Mouse (Mus musculus) ES-E14 (cell line): ENCODE measurements at regions not wholly inside any gene's neighbourhood (a gene's known extent, or its start where the extent isn't known, plus 50 kb on each side); places are given as distances from the start of the nearest gene placed in this dataset.

ENCODE experiments used
- DNase-seq: peaks from one replicate; pipeline ENCODE4 v3.0.0-alpha.2; 2013; ENCODE audit warnings: low read depth, low spot score
- H3K27ac ChIP-seq: 2 replicates; pipeline ENCODE4 v1.5.1; 2012; ENCODE audit warnings: low read depth, mild to moderate bottlenecking, low read length, moderate library complexity, mixed read lengths; ENCODE audit not compliant: poor library complexity, insufficient read depth, severe bottlenecking
- H3K36me3 ChIP-seq: 2 replicates; pipeline ENCODE4 v1.6.1; 2012; ENCODE audit warnings: mild to moderate bottlenecking, low read length, moderate library complexity, mixed read lengths; ENCODE audit not compliant: control insufficient read depth, poor library complexity, insufficient read depth, severe bottlenecking
- H3K4me1 ChIP-seq, 2 experiments: fragments of 150-350 bp in 1 of 2; sonication (generic) in 1 of 2; 2 replicates each; pipeline ENCODE4 v1.6.1; 2012; ENCODE audit warnings: low read length in 2 of 2, mild to moderate bottlenecking in 1 of 2, mixed read lengths in 1 of 2; ENCODE audit not compliant: control insufficient read depth in 2 of 2, insufficient read depth in 2 of 2, poor library complexity in 1 of 2
- H3K4me3 ChIP-seq, 2 experiments: fragments of 150-350 bp in 1 of 2; sonication (generic) in 1 of 2; 2 replicates each; pipeline ENCODE4 v1.5.1; 2012; ENCODE audit warnings: low read length in 2 of 2, low read depth in 1 of 2, mild to moderate bottlenecking in 1 of 2, mixed read lengths in 1 of 2; ENCODE audit not compliant: insufficient read depth in 1 of 2, poor library complexity in 1 of 2, severe bottlenecking in 1 of 2
- H3K9ac ChIP-seq: 2 replicates; pipeline ENCODE4 v1.6.1; 2012; ENCODE audit warnings: low read depth, mild to moderate bottlenecking, low read length, mixed read lengths; ENCODE audit not compliant: poor library complexity, insufficient read depth, severe bottlenecking
- H3K9me3 ChIP-seq: fragments of 150-350 bp; sonication (generic); 2 replicates; pipeline ENCODE4 v1.6.1; 2012; ENCODE audit warnings: low read depth, mild to moderate bottlenecking, low read length; ENCODE audit not compliant: control insufficient read depth, insufficient read depth
- CHD2 ChIP-seq: IDR thresholded peaks from 2 replicates; pipeline ENCODE4 v1.6.1; 2014; ENCODE audit warnings: mild to moderate bottlenecking, low read depth, low read length, inconsistent platforms
- HCFC1 ChIP-seq: IDR thresholded peaks from 2 replicates; pipeline ENCODE4 v1.6.1; 2012; ENCODE audit warnings: low read length, inconsistent platforms, borderline replicate concordance; ENCODE audit not compliant: insufficient read depth
- MAFK ChIP-seq: IDR thresholded peaks from 2 replicates; pipeline ENCODE4 v1.6.1; 2014; ENCODE audit warnings: mild to moderate bottlenecking, low read depth, low read length, inconsistent platforms; ENCODE audit not compliant: insufficient read depth
- ZC3H11A ChIP-seq: IDR thresholded peaks from 2 replicates; pipeline ENCODE4 v1.6.1; 2012; ENCODE audit warnings: low read depth, mild to moderate bottlenecking, inconsistent platforms, low read length, borderline replicate concordance
- ZNF384 ChIP-seq: IDR thresholded peaks from 2 replicates; pipeline ENCODE4 v1.6.1; 2012; ENCODE audit warnings: low read depth, low read length, inconsistent platforms
- in situ Hi-C, 2 experiments: fragments of 600-800 bp; cut with MboI; formaldehyde crosslinking; loops; one replicate each; pipeline ENCODE4 v1.15.1; 2025; ENCODE audit warnings: low sequenced_read_pairs in 2 of 2, inconsistent platforms in 1 of 2; ENCODE audit not compliant: unreplicated experiment in 2 of 2

- Histone ChIP-seq H3K9me3 (no peaks in the 10 kb centered on the region), H3K4me3 (no peak overlapping the region), H3K4me1 (no peaks in the 10 kb centered on the region), H3K36me3 (no peaks in the 10 kb centered on the region), H3K9ac (no peak overlapping the region), H3K27ac (no peak overlapping the region)
- in situ Hi-C loops: no loop called here
- TF ChIP-seq MAFK (no peak), ZNF384 (no peak), CHD2 (no peak), ZC3H11A (no peak), HCFC1 (no peak)
- DNase-seq: no peak
Observed at GRCm38 (mm10) chr8:102064137-102064536, 721.3 kb downstream of the Cdh11 start.

GRCm38 (mm10) chr8:102053429-102053828 lies 732.0 kb downstream of the Cdh11 start:
- in situ Hi-C loops: no loop called here
- no peak overlapping the region for H3K9ac ChIP-seq
- H3K27ac ChIP-seq: no peak overlapping the region
- no peak for TF ChIP-seq MAFK
- TF ChIP-seq ZNF384: no peak
- H3K9me3 ChIP-seq: no peaks in the 10 kb centered on the region
- no peaks in the 10 kb centered on the region for H3K4me1 ChIP-seq
- DNase-seq: no peak
- no peaks in the 10 kb centered on the region for H3K36me3 ChIP-seq
- H3K4me3 ChIP-seq: no peak overlapping the region

GRCm38 (mm10) chr8:102026956-102027927 lies 758.2 kb downstream of the Cdh11 start:
- Histone ChIP-seq H3K9ac (no peak overlapping the region), H3K27ac (no peak overlapping the region), H3K4me1 (no peaks in the 10 kb centered on the region), H3K4me3 (no peak overlapping the region), H3K9me3 (no peaks in the 10 kb centered on the region), H3K36me3 (no peaks in the 10 kb centered on the region)
- in situ Hi-C loops: no loop called here
- no peak for DNase-seq
- no peak for TF ChIP-seq ZNF384
- TF ChIP-seq CHD2: no peak
- TF ChIP-seq HCFC1: no peak
- TF ChIP-seq ZC3H11A: no peak
- TF ChIP-seq MAFK: no peak

- no peaks in the 10 kb centered on the region for H3K4me1 ChIP-seq
- H3K4me3 ChIP-seq: no peak overlapping the region
- no peaks in the 10 kb centered on the region for H3K36me3 ChIP-seq
- no peaks in the 10 kb centered on the region for H3K9me3 ChIP-seq
- H3K9ac ChIP-seq: no peak overlapping the region
- TF ChIP-seq ZNF384: no peak
- TF ChIP-seq MAFK: no peak
- no peak for TF ChIP-seq ZC3H11A
- TF ChIP-seq HCFC1: no peak
- no peak for TF ChIP-seq CHD2
- H3K27ac ChIP-seq: no peak overlapping the region
- in situ Hi-C loops: no loop called here
- no peak for DNase-seq
Observed at GRCm38 (mm10) chr8:102024472-102024871, 761.0 kb downstream of the Cdh11 start.

GRCm38 (mm10) chr8:102017776-102018175 lies 767.7 kb downstream of the Cdh11 start:
- H3K4me3 ChIP-seq: no peak overlapping the region
- DNase-seq: no peak
- no peaks in the 10 kb centered on the region for H3K4me1 ChIP-seq
- in situ Hi-C loops: no loop called here
- H3K27ac ChIP-seq: no peak overlapping the region
- no peaks in the 10 kb centered on the region for H3K9me3 ChIP-seq
- no peak overlapping the region for H3K9ac ChIP-seq
- no peaks in the 10 kb centered on the region for H3K36me3 ChIP-seq
- no peak for TF ChIP-seq HCFC1
- no peak for TF ChIP-seq MAFK
- TF ChIP-seq ZNF384: no peak
- TF ChIP-seq CHD2: no peak
- no peak for TF ChIP-seq ZC3H11A
